Mouse (Mus musculus) liver, embryonic 12.5 days (tissue): ENCODE results near the gene Wscd1. TPM values are rescaled to one million over a fixed set of nuclear protein-coding genes. Genes with fewer than 3 reads are reported as not detected.

Experiments
- ATAC-seq: fragments of 200-750 bp; cut with Nextera tagmentation; 2 replicates; pipeline ENCODE4 v1.8.0; 2017; ENCODE audit warnings: moderate number of reproducible peaks, mild to moderate bottlenecking, moderate library complexity
- H3K27ac ChIP-seq: fragments of 300-500 bp; sonication (generic); 2 replicates; pipeline ENCODE4 v1.5.1; 2016; ENCODE audit warnings: mild to moderate bottlenecking
- H3K27me3 ChIP-seq: fragments of 300-500 bp; sonication (generic); replicated peaks from 2 replicates; pipeline ENCODE4 v1.6.1; 2016; ENCODE audit warnings: mild to moderate bottlenecking, moderate library complexity
- H3K36me3 ChIP-seq: fragments of 300-500 bp; sonication (generic); 2 replicates; pipeline ENCODE4 v1.6.1; 2016; ENCODE audit warnings: mild to moderate bottlenecking, moderate library complexity
- H3K4me1 ChIP-seq: fragments of 300-500 bp; sonication (generic); 2 replicates; pipeline ENCODE4 v1.6.1; 2016
- H3K4me2 ChIP-seq: fragments of 300-500 bp; sonication (generic); 2 replicates; pipeline ENCODE4 v1.6.1; 2016; ENCODE audit warnings: mild to moderate bottlenecking, moderate library complexity
- H3K4me3 ChIP-seq: fragments of 300-500 bp; sonication (generic); 2 replicates; pipeline ENCODE4 v1.5.1; 2016; ENCODE audit warnings: mild to moderate bottlenecking, moderate library complexity
- H3K9ac ChIP-seq: fragments of 300-500 bp; sonication (generic); 2 replicates; pipeline ENCODE4 v1.6.1; 2016; ENCODE audit warnings: mild to moderate bottlenecking, moderate library complexity
- H3K9me3 ChIP-seq: fragments of 300-500 bp; sonication (generic); replicated peaks from 2 replicates; pipeline ENCODE4 v1.6.1; 2016; ENCODE audit warnings: mild to moderate bottlenecking, moderate library complexity
- WGBS: fragments of 180-500 bp; shearing (Covaris S2); methylation state at CpG from one replicate; pipeline ENCODE4 v1.1.7; 2016; ENCODE audit not compliant: insufficient replicate concordance; 5-methylcytosine and 5-hydroxymethylcytosine counted together
- polyA plus RNA-seq: library from polyadenylated mRNA; unstranded; fragments of >200 nt; fragmentation: Nextera tagmentation; extraction: Ambion mirVana; gene quantifications from 2 replicates; pipeline ENCODE4 v1.2.1, GENCODE M21; 2016

Gene Wscd1
- polyA plus RNA-seq, 1 experiment from 2014 or later: 0.49 TPM

DNA sequence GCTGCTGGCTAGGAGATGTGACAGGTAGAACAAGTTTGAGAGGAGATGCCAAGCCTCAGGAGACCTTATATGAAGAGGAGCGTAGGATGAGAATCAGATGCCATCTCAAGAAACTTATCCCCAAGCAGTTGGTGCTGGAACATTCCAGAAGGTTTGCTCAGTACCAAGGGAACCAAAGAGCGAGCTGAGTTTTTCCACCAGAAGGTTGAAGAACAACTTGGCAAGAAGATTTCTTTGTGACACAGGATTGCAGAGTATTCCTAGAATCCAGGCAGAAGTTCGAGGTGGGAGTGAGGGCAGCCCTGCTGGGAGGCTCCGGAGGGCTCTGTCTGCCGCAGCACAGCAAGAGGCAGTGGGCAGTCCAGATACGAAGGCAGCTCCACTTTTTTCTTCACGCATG is 21.4 kb downstream of the Wscd1 start:
- peaks cover 10% of the 10 kb centered on the region for H3K27me3 ChIP-seq
- H3K27ac ChIP-seq: no peak overlapping the region
- H3K9ac ChIP-seq: no peak overlapping the region
- no peak for ATAC-seq
- no peak overlapping the region for H3K4me2 ChIP-seq
- H3K4me1 ChIP-seq: 0 out of 2 replicates have a peak, but pooled peaks cover 3% of the 10 kb centered on the region
- H3K36me3 ChIP-seq: no peaks in the 10 kb centered on the region
- 74% methylated on average over 7 of the region's 7 CpGs for WGBS
- no peak overlapping the region for H3K4me3 ChIP-seq
- H3K9me3 ChIP-seq: no peaks in the 10 kb centered on the region

DNA sequence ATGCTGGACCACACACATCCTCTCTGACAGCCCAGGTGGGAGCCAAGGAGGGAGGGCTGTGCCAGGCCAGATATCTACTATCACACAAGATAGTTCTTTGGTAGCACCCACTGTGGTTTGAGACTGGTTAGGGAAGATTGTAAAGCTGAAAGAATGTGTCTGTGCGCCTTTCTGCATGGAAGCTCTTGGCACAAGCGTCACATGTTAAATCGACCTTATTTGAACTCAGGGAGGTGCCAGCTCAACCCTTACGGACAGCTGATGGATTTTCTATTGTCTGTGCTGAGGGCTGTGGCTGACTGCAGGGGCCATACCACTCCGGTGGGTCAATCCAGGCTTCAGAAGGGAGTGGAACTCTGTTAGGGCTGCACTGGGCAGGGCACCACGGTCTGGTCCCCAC is 22.3 kb downstream of the Wscd1 start:
- 54% methylated on average over 6 of the region's 6 CpGs for WGBS
- Histone ChIP-seq H3K36me3 (no peaks in the 10 kb centered on the region), H3K9me3 (no peaks in the 10 kb centered on the region), H3K9ac (no peak overlapping the region), H3K4me3 (no peak overlapping the region), H3K27ac (no peak overlapping the region), H3K27me3 (peaks cover 10% of the 10 kb centered on the region), H3K4me2 (no peak overlapping the region), H3K4me1 (0 out of 2 replicates have a peak, but pooled peaks cover 3% of the 10 kb centered on the region)
- ATAC-seq: peak; percentile 11; the same call in 1 of the 2 replicates

DNA sequence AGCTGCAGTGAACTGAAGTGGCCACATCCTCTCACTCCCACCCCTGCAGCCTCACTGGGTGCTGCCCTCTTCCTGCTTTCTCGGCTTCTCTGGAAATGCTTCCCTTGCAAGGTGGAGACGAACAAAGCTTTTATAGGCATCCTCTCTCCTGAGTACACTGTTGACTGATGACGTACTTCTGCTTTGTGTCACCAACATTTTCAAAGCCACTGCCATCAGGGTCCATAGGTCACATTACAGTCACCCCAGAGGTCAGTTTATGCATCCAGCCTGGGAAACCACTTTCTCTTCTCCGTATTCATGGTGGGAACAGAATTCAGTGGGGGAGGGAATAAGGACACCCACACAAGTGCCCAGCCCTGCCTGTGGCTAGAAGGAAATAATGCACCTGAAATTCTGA is 23.1 kb downstream of the Wscd1 start:
- H3K4me1 ChIP-seq: 0 out of 2 replicates have a peak, but pooled peaks cover 3% of the 10 kb centered on the region
- H3K27ac ChIP-seq: no peak overlapping the region
- no peak overlapping the region for H3K9ac ChIP-seq
- peak; percentile 45 for ATAC-seq
- no peaks in the 10 kb centered on the region for H3K9me3 ChIP-seq
- peaks cover 10% of the 10 kb centered on the region for H3K27me3 ChIP-seq
- H3K36me3 ChIP-seq: no peaks in the 10 kb centered on the region
- whole genome bisulfite sequencing: 12% methylated on average over 4 of the region's 4 CpGs
- no peak overlapping the region for H3K4me3 ChIP-seq
- no peak overlapping the region for H3K4me2 ChIP-seq

DNA sequence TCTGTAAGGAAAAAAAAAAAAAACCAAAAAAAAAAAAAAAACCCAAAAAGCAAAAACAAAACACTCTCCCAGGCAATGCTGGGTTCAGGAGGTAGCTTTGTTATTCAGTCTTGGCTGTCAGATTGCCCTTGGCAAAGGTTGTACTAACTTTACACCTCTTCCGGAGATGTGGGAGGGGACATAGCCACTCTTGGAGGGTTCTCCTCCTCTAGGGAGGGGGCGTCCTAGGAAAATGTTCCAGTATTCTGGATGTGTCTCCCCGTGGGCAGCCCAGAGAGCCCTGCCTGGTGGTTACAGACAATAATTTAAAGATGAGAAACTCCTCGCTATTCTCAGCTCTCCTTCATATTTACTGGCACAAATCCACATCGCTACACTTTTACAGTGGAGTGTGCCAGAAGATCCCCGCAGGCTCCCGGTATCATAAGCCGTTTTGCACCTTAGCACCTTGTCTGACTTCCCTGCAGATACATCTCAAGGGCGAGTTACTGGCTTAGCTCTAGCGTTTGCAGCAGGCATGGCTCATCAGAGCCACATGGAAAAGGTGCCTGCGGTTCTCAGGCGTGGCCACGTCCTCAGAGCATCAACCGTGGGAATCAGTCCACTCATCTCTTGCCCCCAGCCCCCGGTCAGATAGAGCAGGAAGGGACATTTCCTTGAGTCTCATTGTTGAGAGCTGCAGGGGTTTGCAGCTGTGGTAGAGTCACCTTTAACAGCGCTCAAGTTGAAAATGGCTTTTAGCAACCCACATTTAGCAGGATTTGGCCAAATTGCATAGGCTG is 24.5 kb downstream of the Wscd1 start:
- no peak overlapping the region for H3K27ac ChIP-seq
- 17% methylated on average over 16 of the region's 16 CpGs for WGBS
- H3K9me3 ChIP-seq: no peaks in the 10 kb centered on the region
- no peak overlapping the region for H3K4me3 ChIP-seq
- H3K4me1 ChIP-seq: 0 out of 2 replicates have a peak, but pooled peaks cover 3% of the 10 kb centered on the region
- H3K36me3 ChIP-seq: no peaks in the 10 kb centered on the region
- H3K9ac ChIP-seq: no peak overlapping the region
- H3K4me2 ChIP-seq: no peak overlapping the region
- ATAC-seq: no peak
- peaks cover 10% of the 10 kb centered on the region for H3K27me3 ChIP-seq

DNA sequence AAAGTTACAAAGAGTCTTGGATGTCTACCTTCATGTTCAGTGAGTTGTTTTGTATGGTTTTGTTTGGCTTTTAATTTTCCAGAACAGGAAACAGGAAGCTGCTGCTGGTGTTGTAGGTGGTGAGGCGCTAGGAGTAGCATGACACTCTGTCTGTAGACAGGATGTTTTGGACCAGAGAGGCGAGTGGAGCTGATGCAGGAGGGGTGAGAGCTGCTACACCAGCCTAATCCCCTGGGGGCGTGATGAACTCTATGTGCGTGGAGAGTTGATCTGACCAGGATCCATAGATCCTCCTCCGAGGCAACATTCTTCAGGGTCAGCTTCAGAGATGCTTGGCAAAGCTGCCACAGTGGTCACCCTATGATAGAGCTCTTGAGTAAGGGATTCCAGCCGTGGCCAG is 25.3 kb downstream of the Wscd1 start:
- Histone ChIP-seq H3K4me2 (no peak overlapping the region), H3K36me3 (no peaks in the 10 kb centered on the region), H3K9me3 (no peaks in the 10 kb centered on the region), H3K9ac (no peak overlapping the region), H3K4me3 (no peak overlapping the region), H3K27ac (no peak overlapping the region), H3K4me1 (0 out of 2 replicates have a peak, but pooled peaks cover 3% of the 10 kb centered on the region), H3K27me3 (peaks cover 10% of the 10 kb centered on the region)
- WGBS: 29% methylated on average over 6 of the region's 6 CpGs
- no peak for ATAC-seq

DNA sequence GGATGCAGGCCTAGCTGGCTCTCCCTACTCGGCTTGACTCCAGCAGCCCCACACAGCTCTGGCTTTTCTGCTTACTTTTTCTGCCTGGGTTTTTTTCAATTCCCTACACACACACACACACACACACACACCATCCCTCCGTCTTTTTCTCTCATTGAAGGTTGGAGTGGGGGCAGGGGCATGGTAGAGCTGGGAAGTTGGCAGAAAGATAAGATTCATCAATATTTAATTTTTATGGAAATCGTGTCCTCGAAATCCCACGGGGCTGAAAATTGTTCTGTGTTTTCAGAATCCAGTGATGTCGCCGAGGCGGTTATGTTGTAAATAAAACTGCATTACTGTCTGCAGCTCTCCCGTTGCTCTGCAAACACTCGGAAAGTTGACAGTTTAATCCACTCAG is 29.9 kb downstream of the Wscd1 start:
- H3K4me1 ChIP-seq: no peaks in the 10 kb centered on the region
- no peaks in the 10 kb centered on the region for H3K9me3 ChIP-seq
- no peaks in the 10 kb centered on the region for H3K36me3 ChIP-seq
- H3K27ac ChIP-seq: no peak overlapping the region
- peaks cover 3% of the 10 kb centered on the region; the same call in 1 of the 2 replicates for H3K27me3 ChIP-seq
- 63% methylated on average over 10 of the region's 10 CpGs for WGBS
- H3K9ac ChIP-seq: no peak overlapping the region
- ATAC-seq: no peak
- no peak overlapping the region for H3K4me3 ChIP-seq
- no peak overlapping the region for H3K4me2 ChIP-seq

DNA sequence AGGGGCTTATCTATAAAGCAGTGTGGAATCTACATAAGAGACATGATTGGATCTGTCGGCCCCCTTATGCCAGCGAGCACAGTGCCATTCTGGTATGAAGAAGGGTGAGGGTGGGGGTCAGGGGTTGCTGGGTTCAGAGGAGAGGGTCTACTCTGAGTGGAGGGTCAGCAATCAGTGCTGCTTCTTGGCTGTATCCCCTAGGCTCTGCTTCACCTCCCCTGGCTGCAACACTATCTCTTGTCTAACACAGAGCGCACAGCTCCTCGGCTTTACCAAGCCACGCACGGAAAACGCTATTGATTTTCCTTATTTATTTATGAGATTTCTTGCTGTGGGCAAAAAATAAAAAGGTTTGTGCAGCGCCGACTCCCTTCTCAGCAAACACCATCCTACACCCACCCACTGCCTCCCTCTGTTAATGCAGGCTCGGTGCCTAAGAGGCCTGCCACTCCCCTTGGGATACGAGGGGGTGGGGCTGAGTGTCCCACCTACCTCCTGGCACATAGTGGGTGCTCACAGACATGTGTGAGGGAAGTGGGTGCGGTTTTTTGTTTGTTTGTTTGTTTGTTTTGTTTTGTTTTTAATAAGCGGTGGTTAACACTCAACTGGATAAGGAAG is 32.1 kb downstream of the Wscd1 start:
- no peaks in the 10 kb centered on the region for H3K9me3 ChIP-seq
- no peak overlapping the region for H3K27ac ChIP-seq
- H3K4me3 ChIP-seq: no peak overlapping the region
- no peaks in the 10 kb centered on the region for H3K27me3 ChIP-seq
- H3K4me2 ChIP-seq: no peak overlapping the region
- H3K4me1 ChIP-seq: no peaks in the 10 kb centered on the region
- H3K9ac ChIP-seq: no peak overlapping the region
- 68% methylated on average over 13 of the region's 13 CpGs for WGBS
- ATAC-seq: no peak
- H3K36me3 ChIP-seq: no peaks in the 10 kb centered on the region

DNA sequence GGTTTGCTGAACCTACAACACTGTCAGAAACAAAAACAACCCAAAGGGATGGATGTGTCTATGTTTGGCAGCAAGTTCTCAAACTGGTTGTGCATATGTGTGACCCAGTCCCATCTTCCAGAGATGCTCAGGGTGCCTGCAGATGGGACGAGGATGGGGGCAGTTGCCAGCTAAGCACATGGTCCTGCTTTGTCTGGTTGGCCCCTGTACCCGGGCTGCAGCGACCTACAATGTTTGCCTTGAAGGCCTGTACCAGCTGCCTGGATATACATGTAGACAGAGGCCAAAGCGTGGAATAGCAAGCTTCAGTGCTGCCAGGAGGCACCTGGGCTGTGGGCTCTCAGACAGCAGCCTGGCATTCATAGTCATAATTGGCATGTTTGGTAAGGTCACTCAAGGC is 35.8 kb downstream of the Wscd1 start:
- H3K4me3 ChIP-seq: no peak overlapping the region
- no peaks in the 10 kb centered on the region for H3K9me3 ChIP-seq
- no peak for ATAC-seq
- no peaks in the 10 kb centered on the region for H3K27me3 ChIP-seq
- H3K36me3 ChIP-seq: no peaks in the 10 kb centered on the region
- no peak overlapping the region for H3K9ac ChIP-seq
- WGBS: 68% methylated on average over 4 of the region's 4 CpGs
- H3K4me2 ChIP-seq: no peak overlapping the region
- no peak overlapping the region for H3K27ac ChIP-seq
- H3K4me1 ChIP-seq: no peaks in the 10 kb centered on the region

DNA sequence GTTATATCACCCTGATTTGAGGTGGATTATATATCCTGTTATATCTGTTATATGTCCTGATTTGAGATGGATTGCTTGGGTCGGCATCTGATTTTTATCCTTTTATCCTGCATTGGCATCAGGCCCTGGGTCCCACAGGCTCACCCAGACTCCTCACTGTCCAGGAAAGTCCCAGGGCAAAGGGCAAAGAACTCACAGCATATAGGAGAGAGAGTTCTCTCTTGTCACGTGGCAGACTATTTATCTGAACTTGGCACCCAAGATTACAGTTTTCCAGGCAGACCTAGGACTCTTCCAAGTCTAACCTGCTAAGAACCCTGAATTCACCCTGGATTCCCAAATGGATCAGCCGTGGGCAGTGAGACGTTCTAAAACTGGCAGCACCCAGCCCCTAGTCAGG is 38.5 kb downstream of the Wscd1 start:
- Histone ChIP-seq H3K36me3 (no peaks in the 10 kb centered on the region), H3K4me3 (no peak overlapping the region), H3K4me2 (no peak overlapping the region), H3K9me3 (no peaks in the 10 kb centered on the region), H3K9ac (no peak overlapping the region), H3K27ac (no peak overlapping the region), H3K27me3 (no peaks in the 10 kb centered on the region), H3K4me1 (no peaks in the 10 kb centered on the region)
- ATAC-seq: no peak
- WGBS: 63% methylated on average over 4 of the region's 4 CpGs

DNA sequence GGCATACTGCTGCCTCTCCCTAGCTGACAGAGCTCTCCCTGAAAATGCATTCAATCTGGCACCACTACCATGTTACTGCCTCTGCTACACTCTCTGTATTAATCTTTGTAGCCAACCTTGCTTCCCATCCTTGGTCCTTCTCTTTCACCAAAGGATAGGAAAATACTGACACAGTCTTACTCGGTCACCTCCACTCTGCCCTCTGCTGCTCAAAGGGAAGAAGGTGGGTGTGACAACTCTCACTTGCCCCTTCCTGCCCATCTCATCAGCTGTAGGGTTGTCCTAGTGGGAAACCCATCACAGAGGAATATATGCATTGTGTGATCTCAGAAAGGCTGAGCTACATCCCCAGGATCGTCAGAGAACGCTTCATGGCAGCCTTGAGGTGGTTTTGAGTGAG is 40.5 kb downstream of the Wscd1 start:
- H3K4me3 ChIP-seq: no peak overlapping the region
- no peaks in the 10 kb centered on the region for H3K4me1 ChIP-seq
- no peaks in the 10 kb centered on the region for H3K9me3 ChIP-seq
- H3K9ac ChIP-seq: no peak overlapping the region
- ATAC-seq: no peak
- no peaks in the 10 kb centered on the region for H3K36me3 ChIP-seq
- no peak overlapping the region for H3K27ac ChIP-seq
- H3K4me2 ChIP-seq: no peak overlapping the region
- 58% methylated on average over 3 of the region's 3 CpGs for WGBS
- no peaks in the 10 kb centered on the region for H3K27me3 ChIP-seq

DNA sequence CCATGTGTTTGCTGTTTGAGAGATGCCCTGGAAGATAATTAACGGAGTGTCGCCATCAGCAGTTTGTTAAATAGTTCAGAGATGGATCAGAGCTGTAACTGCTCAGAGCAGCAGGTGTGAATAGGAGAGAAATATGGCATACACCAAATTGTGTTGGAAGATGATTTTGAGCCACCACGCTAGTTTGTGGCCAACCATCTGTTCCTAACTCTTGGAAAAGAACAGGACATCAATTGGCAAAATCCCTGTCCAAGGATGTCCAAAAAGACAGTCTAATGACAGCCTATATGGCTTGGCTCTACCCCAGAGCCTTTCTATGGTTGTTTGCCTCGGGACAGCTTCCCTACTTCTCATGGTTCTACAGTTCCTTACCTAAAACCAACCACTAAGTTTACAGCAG is 49.5 kb downstream of the Wscd1 start:
- H3K27ac ChIP-seq: no peak overlapping the region
- H3K4me2 ChIP-seq: no peak overlapping the region
- H3K27me3 ChIP-seq: no peaks in the 10 kb centered on the region
- H3K9ac ChIP-seq: no peak overlapping the region
- 57% methylated on average over 4 of the region's 4 CpGs for WGBS
- H3K36me3 ChIP-seq: no peaks in the 10 kb centered on the region
- ATAC-seq: no peak
- no peaks in the 10 kb centered on the region for H3K9me3 ChIP-seq
- H3K4me3 ChIP-seq: no peak overlapping the region
- no peaks in the 10 kb centered on the region for H3K4me1 ChIP-seq

DNA sequence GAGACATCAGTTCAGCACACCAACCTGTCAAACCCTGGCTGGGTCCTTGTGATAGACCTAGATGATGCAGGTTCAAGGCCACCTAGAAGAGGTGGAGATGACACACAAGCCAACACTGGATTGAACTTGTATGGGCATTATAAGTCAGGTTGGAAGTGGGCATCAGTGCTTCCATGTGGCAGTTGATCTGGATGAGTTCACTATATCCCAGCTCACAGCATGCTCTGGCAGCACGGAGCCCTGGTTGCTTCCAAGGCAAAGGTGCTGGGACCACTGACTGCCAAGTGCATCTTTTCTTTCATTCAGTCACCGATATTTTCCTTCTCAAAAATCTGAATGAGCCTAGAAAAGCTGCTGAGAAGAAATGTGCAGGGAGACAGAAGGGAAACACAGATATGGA is 58.8 kb downstream of the Wscd1 start:
- Histone ChIP-seq H3K4me1 (no peaks in the 10 kb centered on the region), H3K27me3 (no peaks in the 10 kb centered on the region), H3K27ac (no peak overlapping the region), H3K36me3 (no peaks in the 10 kb centered on the region), H3K9me3 (no peaks in the 10 kb centered on the region), H3K9ac (no peak overlapping the region), H3K4me3 (no peak overlapping the region), H3K4me2 (no peak overlapping the region)
- ATAC-seq: no peak
- 64% methylated on average over 2 of the region's 2 CpGs for WGBS
